Mouse (Mus musculus) limb, embryonic 12.5 days (tissue): ENCODE data around the gene Fggy. TPM values are rescaled to one million over a fixed set of nuclear protein-coding genes. Genes with fewer than 3 reads are reported as not detected.

ENCODE experiments used
- ATAC-seq: fragments of 200-750 bp; cut with Nextera tagmentation; 2 replicates; pipeline ENCODE4 v1.8.0; 2017; ENCODE audit warnings: low read depth, moderate TSS enrichment; ENCODE audit not compliant: insufficient number of reproducible peaks, insufficient read depth, low FRiP score, low TSS enrichment
- H3K27ac ChIP-seq: fragments of 300-500 bp; sonication (generic); 2 replicates; pipeline ENCODE4 v1.5.1; 2016; ENCODE audit warnings: mild to moderate bottlenecking, moderate library complexity
- H3K27me3 ChIP-seq: fragments of 300-500 bp; sonication (generic); 2 replicates; pipeline ENCODE4 v1.6.1; 2016; ENCODE audit warnings: mild to moderate bottlenecking, moderate library complexity
- H3K36me3 ChIP-seq: fragments of 300-500 bp; sonication (generic); 2 replicates; pipeline ENCODE4 v1.6.1; 2016; ENCODE audit warnings: mild to moderate bottlenecking, moderate library complexity
- H3K4me1 ChIP-seq: fragments of 300-500 bp; sonication (generic); replicated peaks from 2 replicates; pipeline ENCODE4 v1.6.1; 2016
- H3K4me2 ChIP-seq: fragments of 300-500 bp; sonication (generic); 2 replicates; pipeline ENCODE4 v1.6.1; 2016; ENCODE audit warnings: mild to moderate bottlenecking, moderate library complexity
- H3K4me3 ChIP-seq: fragments of 300-500 bp; sonication (generic); replicated peaks from 2 replicates; pipeline ENCODE4 v1.5.1; 2016; ENCODE audit warnings: mild to moderate bottlenecking
- H3K9ac ChIP-seq: fragments of 300-500 bp; sonication (generic); replicated peaks from 2 replicates; pipeline ENCODE4 v1.6.1; 2016; ENCODE audit warnings: mild to moderate bottlenecking, moderate library complexity
- H3K9me3 ChIP-seq: fragments of 300-500 bp; sonication (generic); 2 replicates; pipeline ENCODE4 v1.6.1; 2016; ENCODE audit warnings: mild to moderate bottlenecking, moderate library complexity
- WGBS: fragments of 180-500 bp; shearing (Covaris S2); methylation state at CpG from one replicate; pipeline ENCODE4 v1.1.7; 2016; 5-methylcytosine and 5-hydroxymethylcytosine counted together
- polyA plus RNA-seq: library from polyadenylated mRNA; unstranded; fragments of >200 nt; fragmentation: Nextera tagmentation; extraction: Ambion mirVana; gene quantifications from 2 replicates; pipeline ENCODE4 v1.2.1, GENCODE M21; 2016

The Fggy gene
- polyA plus RNA-seq, 1 experiment from 2014 or later = 11.0 TPM

DNA sequence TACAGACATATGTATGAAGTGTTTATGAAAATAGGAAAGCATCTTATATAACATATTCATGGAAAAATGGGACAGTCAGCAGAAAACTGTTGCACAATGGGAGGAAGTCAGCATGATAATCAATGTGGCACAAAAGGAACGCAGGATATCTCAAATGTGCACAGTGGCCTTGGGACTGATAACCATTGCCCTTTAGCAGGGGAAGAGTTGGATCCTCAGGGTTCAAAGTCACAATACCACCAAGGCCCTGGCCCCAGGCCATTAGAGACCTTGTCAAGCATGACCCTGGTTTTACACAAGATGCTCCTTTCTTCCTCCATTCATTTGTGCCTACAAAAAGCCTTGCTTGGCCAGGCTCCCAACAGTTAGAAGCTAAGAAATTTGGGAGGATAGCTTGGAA is 83.5 kb downstream of the Fggy start:
- WGBS = 90% methylated on average over 1 of the region's 1 CpGs
- Histone ChIP-seq H3K9me3 (no peaks in the 10 kb centered on the region), H3K27ac (no peak overlapping the region), H3K36me3 (no peaks in the 10 kb centered on the region), H3K27me3 (no peaks in the 10 kb centered on the region), H3K9ac (no peak overlapping the region), H3K4me1 (peaks cover 13% of the 10 kb centered on the region), H3K4me2 (no peak overlapping the region), H3K4me3 (no peak overlapping the region)
- ATAC-seq = no peak

DNA sequence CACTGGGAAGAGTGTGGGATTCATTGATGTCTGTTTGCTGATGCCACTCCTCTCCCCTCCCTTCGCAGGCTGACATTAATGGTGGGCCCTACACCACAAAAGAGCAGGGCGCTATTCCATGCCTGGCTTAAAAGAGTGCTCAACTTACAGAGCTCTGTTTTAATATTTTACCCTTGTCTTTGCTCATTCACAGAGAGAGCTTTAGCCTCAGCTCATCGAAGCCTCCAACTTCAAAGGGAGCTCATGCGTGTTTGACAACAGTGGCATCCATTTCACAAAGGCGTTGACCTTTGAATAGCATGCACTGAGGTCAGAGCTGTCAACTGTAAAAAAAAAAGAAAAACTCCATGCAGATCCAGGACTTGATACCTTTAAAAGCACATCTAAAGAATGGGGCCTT is 86.7 kb downstream of the Fggy start:
- Histone ChIP-seq H3K27ac (no peak overlapping the region), H3K27me3 (no peaks in the 10 kb centered on the region), H3K4me1 (no peaks in the 10 kb centered on the region), H3K36me3 (no peaks in the 10 kb centered on the region), H3K4me2 (no peak overlapping the region), H3K4me3 (no peak overlapping the region), H3K9ac (no peak overlapping the region), H3K9me3 (no peaks in the 10 kb centered on the region)
- WGBS = 58% methylated on average over 5 of the region's 5 CpGs
- ATAC-seq = no peak

DNA sequence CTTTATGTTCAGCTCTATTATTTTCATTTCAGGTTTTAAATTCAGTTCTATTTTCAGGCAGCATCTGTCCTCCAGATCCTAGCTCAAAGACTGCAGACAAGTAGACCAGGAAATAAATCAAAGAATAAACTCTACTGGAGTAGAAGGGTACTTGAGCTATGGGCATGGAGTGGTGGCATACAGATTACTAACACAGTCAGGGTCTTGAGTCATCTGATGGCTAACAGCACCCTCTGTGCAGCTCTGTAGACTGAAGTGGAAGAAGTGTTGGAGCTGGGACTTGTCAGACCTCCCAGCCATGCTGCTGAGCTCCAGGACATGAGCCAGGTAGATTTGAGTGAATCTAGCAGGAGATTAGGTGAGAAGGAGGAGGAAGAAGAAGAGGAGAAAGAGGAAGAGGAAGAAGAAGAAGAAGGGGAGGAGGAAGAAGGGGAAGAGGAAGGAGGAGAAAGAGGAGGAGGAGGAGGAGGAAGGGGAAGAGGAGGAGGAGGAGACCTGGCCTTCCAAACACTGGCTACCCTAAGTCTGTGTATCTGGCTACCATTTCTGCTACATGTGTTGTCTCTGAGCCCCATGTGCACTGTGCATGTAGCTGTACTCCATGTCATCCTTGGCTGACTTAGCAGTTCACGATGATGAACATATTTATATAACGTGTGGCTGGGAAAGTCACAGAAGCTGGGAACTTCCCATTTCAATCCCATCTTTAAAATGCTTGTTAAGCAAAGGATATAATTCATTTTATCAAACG is 91.7 kb downstream of the Fggy start:
- 43% methylated on average over 3 of the region's 3 CpGs for WGBS
- no peak overlapping the region for H3K9ac ChIP-seq
- peaks cover 35% of the 10 kb centered on the region for H3K4me1 ChIP-seq
- H3K36me3 ChIP-seq = no peaks in the 10 kb centered on the region
- H3K27ac ChIP-seq = no peak overlapping the region
- H3K4me3 ChIP-seq = no peak overlapping the region
- no peaks in the 10 kb centered on the region for H3K9me3 ChIP-seq
- H3K4me2 ChIP-seq = no peak overlapping the region
- no peak for ATAC-seq
- H3K27me3 ChIP-seq = no peaks in the 10 kb centered on the region

DNA sequence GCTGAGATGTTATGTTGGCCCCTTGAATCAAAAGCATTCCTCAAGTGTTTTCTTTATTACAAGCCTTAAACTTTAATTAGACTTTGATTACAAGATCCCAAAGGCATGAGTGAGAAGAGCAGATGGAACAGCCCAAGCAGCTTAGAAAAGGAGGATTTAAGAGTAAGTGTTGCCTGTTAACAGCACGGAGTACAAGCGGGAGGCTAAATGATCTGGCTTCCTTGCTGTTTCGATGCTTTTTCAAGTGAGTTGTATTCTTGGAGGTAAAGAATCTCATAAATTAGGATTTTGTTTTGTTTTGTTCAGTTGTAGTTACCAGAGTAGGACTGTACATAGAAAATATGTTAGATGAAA is 92.2 kb downstream of the Fggy start:
- Histone ChIP-seq H3K4me2 (no peak overlapping the region), H3K4me3 (no peak overlapping the region), H3K9me3 (no peaks in the 10 kb centered on the region), H3K36me3 (no peaks in the 10 kb centered on the region), H3K4me1 (peaks cover 39% of the 10 kb centered on the region), H3K9ac (no peak overlapping the region), H3K27ac (no peak overlapping the region), H3K27me3 (no peaks in the 10 kb centered on the region)
- ATAC-seq = no peak
- WGBS = 60% methylated on average over 3 of the region's 3 CpGs

DNA sequence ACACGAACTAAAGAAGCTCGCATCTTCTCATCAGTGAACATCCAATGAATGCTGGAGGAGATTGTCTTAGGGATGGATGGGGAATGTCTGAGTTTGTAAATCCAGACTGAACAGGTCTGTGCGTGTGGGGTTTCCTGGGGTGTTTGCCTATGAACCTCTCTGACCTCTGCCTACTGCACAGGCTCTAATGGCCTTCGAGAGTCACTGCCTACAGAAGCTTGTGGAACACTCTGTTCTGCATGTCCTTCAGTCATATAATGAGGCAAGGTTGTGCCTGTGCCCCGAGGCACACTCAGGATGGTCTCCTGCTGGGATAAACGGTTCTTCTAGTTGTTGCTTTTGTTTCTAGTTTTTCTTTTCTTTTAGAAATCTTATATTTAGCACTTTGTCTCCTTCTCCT is 92.7 kb downstream of the Fggy start:
- 48% methylated on average over 6 of the region's 6 CpGs for WGBS
- no peaks in the 10 kb centered on the region for H3K36me3 ChIP-seq
- no peak overlapping the region for H3K4me3 ChIP-seq
- H3K4me2 ChIP-seq = no peak overlapping the region
- H3K27me3 ChIP-seq = no peaks in the 10 kb centered on the region
- ATAC-seq = no peak
- H3K9me3 ChIP-seq = no peaks in the 10 kb centered on the region
- peaks cover 39% of the 10 kb centered on the region for H3K4me1 ChIP-seq
- H3K9ac ChIP-seq = no peak overlapping the region
- no peak overlapping the region for H3K27ac ChIP-seq

DNA sequence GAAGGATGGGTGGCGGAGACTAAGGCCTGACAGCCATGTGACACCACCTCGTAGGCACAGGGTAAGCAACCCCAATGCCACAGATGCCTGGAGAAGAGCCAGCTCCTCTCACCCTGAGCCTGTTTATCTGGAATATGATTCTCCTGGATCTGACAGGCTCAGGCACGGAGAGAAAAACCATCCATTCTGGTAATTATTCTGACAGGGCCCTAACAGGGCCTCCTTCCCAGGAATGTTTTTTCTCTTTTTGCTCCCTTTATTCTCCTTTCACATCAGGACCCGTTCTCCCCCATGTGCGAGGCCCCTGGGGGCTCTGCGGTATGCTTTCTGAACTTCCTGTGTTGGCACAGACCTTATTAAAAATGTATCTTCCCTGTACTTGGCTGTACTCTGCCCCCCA is 94.7 kb downstream of the Fggy start:
- no peak overlapping the region for H3K4me3 ChIP-seq
- peak overlapping the region; percentile 50; the same call in 1 of the 2 replicates for H3K27ac ChIP-seq
- 38% methylated on average over 6 of the region's 6 CpGs for WGBS
- no peak overlapping the region for H3K9ac ChIP-seq
- ATAC-seq = no peak
- H3K9me3 ChIP-seq = no peaks in the 10 kb centered on the region
- H3K4me1 ChIP-seq = peaks cover 39% of the 10 kb centered on the region
- no peak overlapping the region for H3K4me2 ChIP-seq
- no peaks in the 10 kb centered on the region for H3K36me3 ChIP-seq
- H3K27me3 ChIP-seq = no peaks in the 10 kb centered on the region

DNA sequence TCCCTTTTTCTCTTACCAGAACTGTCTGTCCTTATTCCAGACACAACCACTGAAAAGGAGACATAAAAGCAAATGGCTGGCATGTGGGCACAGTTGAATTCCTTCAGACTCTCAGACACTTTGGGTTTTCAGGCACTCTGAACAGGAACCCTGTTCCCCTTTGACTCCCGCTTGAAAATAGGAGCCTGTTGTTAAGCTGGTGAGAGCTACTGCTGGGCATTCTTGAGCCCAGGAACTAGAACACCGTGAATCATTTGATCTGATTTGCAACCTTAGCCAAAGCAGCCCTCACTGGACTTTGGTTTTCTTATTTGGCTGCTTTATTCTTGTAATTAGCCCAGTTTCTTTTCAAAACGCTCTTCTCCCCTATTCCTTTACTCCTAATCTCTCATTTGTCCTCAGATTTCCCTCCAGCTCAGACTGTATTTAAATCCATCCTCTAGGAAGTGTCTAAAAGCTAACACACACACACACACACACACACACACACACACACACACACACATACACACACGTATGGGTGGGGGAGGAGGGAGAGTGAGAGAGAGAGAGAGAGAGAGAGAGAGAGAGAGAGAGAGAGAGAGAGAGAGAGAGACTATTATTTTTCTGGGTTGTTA is 96.1 kb downstream of the Fggy start:
- Histone ChIP-seq H3K4me1 (peaks cover 39% of the 10 kb centered on the region), H3K4me3 (no peak overlapping the region), H3K27ac (no peak overlapping the region; the same call in 1 of the 2 replicates), H3K36me3 (no peaks in the 10 kb centered on the region), H3K9ac (no peak overlapping the region), H3K4me2 (no peak overlapping the region), H3K27me3 (no peaks in the 10 kb centered on the region), H3K9me3 (no peaks in the 10 kb centered on the region)
- 45% methylated on average over 4 of the region's 4 CpGs for whole genome bisulfite sequencing
- ATAC-seq = no peak

DNA sequence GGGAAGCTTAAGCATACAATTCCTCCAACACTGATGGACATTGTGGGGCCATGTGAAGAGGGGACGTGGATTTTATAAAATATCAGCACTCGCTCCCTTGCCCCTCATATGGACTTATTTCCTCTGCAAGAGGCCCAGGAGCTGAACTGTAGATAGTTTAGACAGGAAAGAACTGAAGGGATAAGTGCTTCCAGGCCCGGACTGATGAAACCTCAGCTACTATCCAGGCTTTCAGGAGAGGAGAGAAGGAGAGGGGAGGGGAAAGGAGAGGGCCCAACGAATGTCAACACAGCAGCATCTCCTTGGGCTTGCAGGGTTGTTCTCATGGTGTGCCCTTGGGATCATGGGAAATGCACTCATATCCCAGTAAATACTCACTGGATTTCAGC is 96.6 kb downstream of the Fggy start:
- H3K27ac ChIP-seq = no peak overlapping the region

DNA sequence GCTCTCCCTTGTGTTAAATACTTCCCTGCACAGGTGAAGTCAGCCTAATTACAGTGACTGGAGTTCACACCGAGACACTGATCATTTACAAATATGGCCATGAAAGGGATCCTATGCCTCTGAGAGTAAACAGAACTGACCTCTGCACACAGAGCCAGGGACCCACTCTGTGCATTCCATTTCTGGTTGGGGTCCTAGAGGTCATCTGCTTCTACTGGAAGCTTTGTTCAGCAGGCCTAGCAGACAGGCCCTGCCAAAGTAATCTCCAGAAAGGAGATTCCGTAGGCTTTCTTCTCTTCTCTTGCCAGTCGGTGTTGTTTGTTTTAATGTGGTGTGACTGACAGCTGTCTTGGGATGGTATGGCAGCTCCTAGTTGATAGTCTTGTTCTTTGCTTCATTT is 101.7 kb downstream of the Fggy start:
- Histone ChIP-seq H3K4me1 (peaks cover 8% of the 10 kb centered on the region), H3K27ac (no peak overlapping the region), H3K27me3 (no peaks in the 10 kb centered on the region), H3K4me2 (no peak overlapping the region), H3K4me3 (no peak overlapping the region), H3K36me3 (no peaks in the 10 kb centered on the region), H3K9ac (no peak overlapping the region), H3K9me3 (no peaks in the 10 kb centered on the region)
- 35% methylated on average over 3 of the region's 3 CpGs for WGBS
- no peak for ATAC-seq

More for the DNA sequence above, 96.6 kb downstream of the Fggy start:
- ATAC-seq = no peak
- Histone ChIP-seq H3K27me3 (no peaks in the 10 kb centered on the region), H3K4me2 (no peak overlapping the region), H3K4me1 (peaks cover 40% of the 10 kb centered on the region), H3K9ac (no peak overlapping the region), H3K4me3 (no peak overlapping the region), H3K36me3 (no peaks in the 10 kb centered on the region), H3K9me3 (no peaks in the 10 kb centered on the region)
- WGBS = 46% methylated on average over 4 of the region's 4 CpGs

DNA sequence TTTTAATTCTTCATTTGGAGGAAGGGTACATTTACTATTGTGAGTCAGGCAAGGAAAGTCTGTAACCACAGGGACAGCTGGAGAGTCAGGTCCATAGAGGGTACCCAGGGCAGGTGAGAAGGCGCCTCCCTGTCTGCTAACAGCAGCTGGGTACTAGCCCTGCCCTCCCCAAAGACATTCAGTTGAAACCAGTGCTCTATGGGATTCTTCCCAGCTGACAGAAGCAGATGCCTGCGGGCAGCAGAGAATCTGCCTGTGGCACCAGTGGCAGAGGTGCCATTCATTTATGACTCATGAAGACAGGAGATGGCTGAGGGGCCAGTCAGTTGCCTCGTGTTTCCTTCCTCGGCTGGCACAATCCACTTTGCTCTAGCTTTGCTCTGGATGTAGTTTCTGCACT is 106.3 kb downstream of the Fggy start:
- Histone ChIP-seq H3K4me3 (no peak overlapping the region), H3K4me2 (no peak overlapping the region), H3K27me3 (no peaks in the 10 kb centered on the region), H3K4me1 (0 out of 2 replicates have a peak, but pooled peaks cover 5% of the 10 kb centered on the region), H3K9ac (no peak overlapping the region), H3K9me3 (no peaks in the 10 kb centered on the region), H3K27ac (no peak overlapping the region), H3K36me3 (no peaks in the 10 kb centered on the region)
- 79% methylated on average over 4 of the region's 4 CpGs for WGBS
- ATAC-seq = no peak

DNA sequence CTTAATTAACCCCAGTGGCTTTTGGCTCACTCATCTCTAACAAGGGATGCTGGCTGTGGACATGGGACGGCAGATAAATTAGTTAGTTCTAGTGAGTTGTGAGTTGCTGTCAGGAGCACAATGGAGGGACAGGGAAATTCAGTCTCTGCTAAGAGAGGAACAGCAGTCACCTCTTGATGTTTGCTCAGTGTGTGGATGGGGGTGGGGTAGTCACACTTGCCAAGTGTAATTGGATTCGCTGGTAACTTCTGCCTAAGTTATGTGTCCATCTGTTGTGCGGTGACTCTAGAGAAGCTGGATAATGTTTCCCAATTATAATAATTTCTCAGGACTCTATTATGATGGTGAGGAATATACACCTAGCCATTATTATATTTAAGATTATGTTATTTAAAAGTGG is 107.0 kb downstream of the Fggy start:
- no peak overlapping the region for H3K4me3 ChIP-seq
- no peaks in the 10 kb centered on the region for H3K9me3 ChIP-seq
- H3K27ac ChIP-seq = no peak overlapping the region
- H3K27me3 ChIP-seq = no peaks in the 10 kb centered on the region
- no peak for ATAC-seq
- no peaks in the 10 kb centered on the region for H3K36me3 ChIP-seq
- no peak overlapping the region for H3K4me2 ChIP-seq
- no peak overlapping the region for H3K9ac ChIP-seq
- H3K4me1 ChIP-seq = no peaks in the 10 kb centered on the region
- 69% methylated on average over 3 of the region's 3 CpGs for WGBS
